Mouse (Mus musculus) stomach, embryonic 14.5 days (tissue): ENCODE measurements around the gene Mcur1. TPM values are rescaled to one million over a fixed set of nuclear protein-coding genes. Genes with fewer than 3 reads are reported as not detected.

ENCODE experiments used
- ATAC-seq: fragments of 200-750 bp; cut with Nextera tagmentation; 2 replicates; pipeline ENCODE4 v1.8.0; 2017; ENCODE audit warnings: low read depth, moderate TSS enrichment; ENCODE audit not compliant: insufficient number of reproducible peaks, insufficient read depth, low FRiP score
- H3K27ac ChIP-seq: fragments of 300-500 bp; sonication (generic); 2 replicates; pipeline ENCODE4 v1.5.1; 2014; ENCODE audit warnings: mild to moderate bottlenecking, low read length, moderate library complexity, mixed read lengths
- H3K27me3 ChIP-seq: fragments of 300-500 bp; sonication (generic); 2 replicates; pipeline ENCODE4 v1.6.1; 2014; ENCODE audit warnings: low read length, control low read depth, mixed read lengths; ENCODE audit not compliant: control insufficient read depth, insufficient read depth
- H3K36me3 ChIP-seq: fragments of 300-500 bp; sonication (generic); 2 replicates; pipeline ENCODE4 v1.6.1; 2014; ENCODE audit warnings: mild to moderate bottlenecking, control low read depth, low read length, moderate library complexity, mixed read lengths; ENCODE audit not compliant: control insufficient read depth, insufficient read depth
- H3K4me1 ChIP-seq: fragments of 300-500 bp; sonication (generic); 2 replicates; pipeline ENCODE4 v1.6.1; 2014; ENCODE audit warnings: low read length, control low read depth, mixed read lengths; ENCODE audit not compliant: control insufficient read depth, insufficient read depth
- H3K4me2 ChIP-seq: fragments of 300-500 bp; sonication (generic); replicated peaks from 2 replicates; pipeline ENCODE4 v1.6.1; 2014; ENCODE audit warnings: low read depth, low read length, control low read depth
- H3K4me3 ChIP-seq: fragments of 300-500 bp; sonication (generic); 2 replicates; pipeline ENCODE4 v1.5.1; 2014; ENCODE audit warnings: low read depth, low read length, control low read depth
- H3K9ac ChIP-seq: fragments of 300-500 bp; sonication (generic); replicated peaks from 2 replicates; pipeline ENCODE4 v1.6.1; 2014; ENCODE audit warnings: low read depth, mild to moderate bottlenecking, control low read depth, low read length, moderate library complexity, mixed read lengths
- H3K9me3 ChIP-seq: fragments of 300-500 bp; sonication (generic); 2 replicates; pipeline ENCODE4 v1.6.1; 2016; ENCODE audit warnings: low read depth, low read length, control low read depth; ENCODE audit not compliant: control insufficient read depth
- WGBS: fragments of 180-500 bp; shearing (Covaris S2); extraction: QIAGEN DNeasy Blood & Tissue Kit; methylation state at CpG from one replicate; pipeline ENCODE4 v1.1.7; 2014; 5-methylcytosine and 5-hydroxymethylcytosine counted together
- polyA plus RNA-seq: library from polyadenylated mRNA; unstranded; fragments of >200 nt; fragmentation: Nextera tagmentation; extraction: Ambion mirVana; gene quantifications from 2 replicates; pipeline ENCODE4 v1.2.1, GENCODE M21; 2014

Mcur1 gene
- polyA plus RNA-seq, 1 experiment from 2014 or later: 14.9 TPM

DNA sequence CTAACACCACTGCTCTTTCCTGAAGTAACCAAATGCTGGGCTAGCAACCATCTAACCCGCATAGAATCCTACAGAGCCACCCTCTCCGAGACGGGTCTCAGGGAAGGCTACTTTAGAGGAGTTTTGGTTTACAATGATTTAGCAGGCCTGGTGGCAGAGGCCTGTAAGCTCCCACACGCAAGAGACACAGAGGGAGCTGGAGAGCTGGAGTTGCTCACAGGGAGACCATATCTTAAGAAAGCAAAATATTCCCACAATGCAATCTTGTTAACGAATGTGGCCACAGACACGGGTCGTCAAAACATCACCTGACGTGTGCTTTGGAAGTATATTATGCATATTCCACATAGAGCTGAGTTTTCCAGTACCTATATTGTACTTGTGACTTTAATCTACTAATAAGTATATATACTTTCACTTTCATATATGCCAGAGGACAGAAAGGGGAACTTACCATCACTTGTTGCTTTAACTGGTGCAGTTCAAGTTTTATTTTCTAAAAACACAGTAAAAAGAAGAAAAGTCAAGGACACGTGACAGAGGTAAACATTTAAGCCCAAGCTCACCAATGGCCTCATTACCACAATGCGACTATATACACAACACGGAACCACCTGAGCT lies 10.8 kb downstream of the Mcur1 start:
- Histone ChIP-seq H3K27me3 (no peaks in the 10 kb centered on the region), H3K36me3 (peaks cover 15% of the 10 kb centered on the region), H3K4me3 (no peak overlapping the region), H3K9ac (no peak overlapping the region), H3K27ac (no peak overlapping the region), H3K4me2 (no peak overlapping the region), H3K4me1 (no peaks in the 10 kb centered on the region), H3K9me3 (no peaks in the 10 kb centered on the region)
- ATAC-seq: no peak
- 82% methylated on average over 11 of the region's 11 CpGs for WGBS

DNA sequence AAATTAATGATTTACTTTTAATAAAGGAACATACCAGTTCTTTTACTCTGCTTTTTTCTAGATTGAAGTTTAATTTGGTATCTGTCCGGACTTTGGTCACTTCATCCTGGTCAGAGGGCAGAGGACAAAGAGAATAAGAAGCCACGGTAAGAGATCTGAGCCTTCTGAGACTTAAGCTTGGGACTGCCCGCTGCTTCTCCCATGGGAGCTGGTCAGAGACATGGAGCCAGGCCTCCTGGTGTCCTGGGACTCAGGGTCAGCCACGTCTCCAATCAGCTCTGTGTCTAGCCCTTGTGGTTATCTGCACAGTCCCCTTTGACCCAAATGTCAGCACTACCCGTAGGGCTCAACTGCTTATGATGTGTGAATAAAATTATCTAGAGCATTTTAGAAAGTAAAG lies 11.4 kb downstream of the Mcur1 start:
- no peak overlapping the region for H3K4me3 ChIP-seq
- H3K4me2 ChIP-seq: no peak overlapping the region
- 83% methylated on average over 5 of the region's 5 CpGs for WGBS
- no peak for ATAC-seq
- peaks cover 20% of the 10 kb centered on the region for H3K36me3 ChIP-seq
- H3K9ac ChIP-seq: no peak overlapping the region
- H3K9me3 ChIP-seq: no peaks in the 10 kb centered on the region
- H3K4me1 ChIP-seq: no peaks in the 10 kb centered on the region
- no peak overlapping the region for H3K27ac ChIP-seq
- no peaks in the 10 kb centered on the region for H3K27me3 ChIP-seq

DNA sequence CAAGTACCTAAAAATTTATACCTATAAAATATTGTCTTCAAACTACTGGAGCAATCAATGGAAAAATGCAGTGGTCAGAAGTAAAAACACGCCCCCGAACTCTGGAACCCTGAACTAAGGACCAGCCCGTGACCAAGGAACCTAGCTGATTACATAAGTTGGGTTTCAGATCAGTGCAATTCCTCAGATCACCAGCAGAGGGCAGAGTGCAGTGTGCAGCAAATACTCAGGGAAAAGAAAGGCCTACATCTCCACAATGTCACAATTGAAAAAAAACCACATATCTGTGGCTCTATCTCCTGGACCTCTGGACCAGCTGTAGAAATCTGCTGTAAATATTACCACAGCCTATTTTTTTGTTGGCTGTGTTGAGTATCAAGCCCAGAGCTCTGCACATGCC lies 13.1 kb downstream of the Mcur1 start:
- ATAC-seq: no peak
- Histone ChIP-seq H3K36me3 (peaks cover 20% of the 10 kb centered on the region), H3K27ac (no peak overlapping the region), H3K4me1 (no peaks in the 10 kb centered on the region), H3K9me3 (no peaks in the 10 kb centered on the region), H3K4me3 (no peak overlapping the region), H3K9ac (no peak overlapping the region), H3K27me3 (no peaks in the 10 kb centered on the region), H3K4me2 (no peak overlapping the region)
- WGBS: 41% methylated on average over 3 of the region's 3 CpGs

DNA sequence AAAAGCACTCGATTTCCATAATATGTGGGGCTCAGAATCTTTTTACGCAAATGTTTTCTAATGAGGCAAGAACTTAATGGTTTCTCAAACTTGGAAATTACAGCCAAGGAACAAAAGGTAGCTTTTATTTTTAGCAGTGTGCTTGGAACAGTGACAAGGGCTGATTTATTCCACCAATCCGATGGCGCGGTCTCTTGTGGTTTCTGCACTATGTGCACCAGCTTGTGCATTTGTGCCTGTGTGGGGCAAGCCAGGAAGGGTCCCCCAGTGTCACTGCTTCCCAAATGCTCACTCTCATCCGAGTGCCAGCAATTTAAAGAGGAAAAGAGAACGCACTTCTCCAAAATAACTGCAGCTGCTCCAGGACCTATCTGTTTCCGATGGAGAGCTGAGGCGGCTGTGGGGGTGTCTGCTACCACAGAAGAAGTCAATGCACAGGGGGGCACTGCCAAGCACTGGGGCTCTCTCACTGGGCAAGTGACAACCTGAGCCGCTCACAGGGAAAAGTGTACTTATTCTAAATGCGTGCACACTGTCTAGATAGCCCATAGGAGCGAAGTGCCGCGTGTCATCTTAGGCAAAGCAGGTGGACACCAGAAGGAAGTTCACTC lies 19.7 kb downstream of the Mcur1 start:
- Histone ChIP-seq H3K9ac (no peak overlapping the region), H3K27ac (no peak overlapping the region), H3K4me1 (no peaks in the 10 kb centered on the region), H3K4me3 (no peak overlapping the region), H3K9me3 (no peaks in the 10 kb centered on the region), H3K4me2 (no peak overlapping the region), H3K27me3 (no peaks in the 10 kb centered on the region), H3K36me3 (peaks cover 5% of the 10 kb centered on the region; the same call in 1 of the 2 replicates)
- WGBS: 90% methylated on average over 14 of the region's 14 CpGs
- ATAC-seq: no peak

DNA sequence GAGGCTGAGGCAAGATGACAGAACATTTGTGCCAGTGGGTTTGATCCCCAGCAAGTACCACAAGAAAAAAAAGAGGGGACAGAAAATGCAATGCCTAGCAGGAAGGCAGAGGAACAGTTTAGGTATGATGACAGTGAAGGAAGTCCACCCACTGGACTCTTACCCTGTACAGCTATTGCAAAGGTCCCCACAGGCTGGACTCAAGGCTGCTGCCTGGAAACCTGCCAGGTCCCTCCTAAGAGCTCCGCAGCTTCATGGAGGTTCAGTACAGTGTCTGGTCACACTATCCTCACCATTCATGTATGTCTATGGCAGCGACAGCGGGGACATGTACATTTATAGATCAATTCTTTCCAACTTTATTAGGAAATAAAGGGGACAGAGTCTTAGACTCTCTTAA lies 20.6 kb downstream of the Mcur1 start:
- ATAC-seq: no peak
- no peak overlapping the region for H3K4me3 ChIP-seq

DNA sequence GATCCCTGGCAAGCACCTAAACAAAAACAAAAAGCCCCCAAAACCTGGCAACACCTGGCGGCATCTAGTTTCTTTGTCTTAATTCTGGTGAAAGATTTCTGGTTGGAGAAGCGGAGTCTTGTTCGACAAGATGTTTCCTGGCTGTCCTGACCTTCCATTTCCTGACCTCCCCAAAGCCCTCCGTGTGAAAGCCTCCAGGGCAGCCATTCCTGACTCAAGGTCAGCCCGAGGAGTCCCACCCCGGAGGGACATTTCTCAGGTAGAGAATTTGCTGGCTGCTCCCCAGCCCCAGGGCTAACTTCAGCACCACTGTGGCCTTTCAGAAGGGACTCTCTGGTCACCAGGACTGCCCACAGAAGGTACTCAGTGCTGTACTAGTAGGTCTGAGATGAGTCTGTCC lies 22.1 kb downstream of the Mcur1 start:
- no peak overlapping the region for H3K4me2 ChIP-seq
- WGBS: 52% methylated on average over 6 of the region's 6 CpGs
- no peaks in the 10 kb centered on the region for H3K36me3 ChIP-seq
- H3K4me3 ChIP-seq: no peak overlapping the region
- H3K27me3 ChIP-seq: no peaks in the 10 kb centered on the region
- H3K27ac ChIP-seq: no peak overlapping the region
- no peaks in the 10 kb centered on the region for H3K9me3 ChIP-seq
- H3K9ac ChIP-seq: no peak overlapping the region
- no peaks in the 10 kb centered on the region for H3K4me1 ChIP-seq
- no peak for ATAC-seq

More for the DNA sequence above, 20.6 kb downstream of the Mcur1 start:
- no peaks in the 10 kb centered on the region for H3K9me3 ChIP-seq
- no peak overlapping the region for H3K27ac ChIP-seq
- 89% methylated on average over 3 of the region's 3 CpGs for WGBS
- no peak overlapping the region for H3K4me2 ChIP-seq
- H3K9ac ChIP-seq: no peak overlapping the region
- H3K27me3 ChIP-seq: no peaks in the 10 kb centered on the region
- peaks cover 5% of the 10 kb centered on the region; the same call in 1 of the 2 replicates for H3K36me3 ChIP-seq
- H3K4me1 ChIP-seq: no peaks in the 10 kb centered on the region

DNA sequence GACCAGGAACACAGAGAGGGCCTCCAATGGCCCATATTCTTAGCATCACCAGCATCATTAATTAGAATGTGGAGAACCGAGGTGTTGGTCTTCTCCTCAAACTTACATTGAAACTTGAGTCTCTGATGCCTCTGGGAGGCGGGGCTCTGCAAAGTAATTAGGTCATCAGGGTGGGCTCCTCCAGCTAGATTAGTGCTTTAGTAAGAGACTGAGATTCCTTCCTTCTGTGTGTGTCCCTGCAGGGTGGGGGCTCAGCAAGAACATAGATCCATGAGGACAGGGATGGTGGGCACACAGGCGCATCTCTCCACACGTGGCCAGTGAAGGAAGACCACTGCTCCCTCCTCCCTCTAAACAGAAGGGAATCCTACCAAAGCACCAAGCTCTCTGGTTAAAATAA lies 26.0 kb downstream of the Mcur1 start:
- H3K27ac ChIP-seq: no peak overlapping the region
- H3K27me3 ChIP-seq: no peaks in the 10 kb centered on the region
- H3K9ac ChIP-seq: no peak overlapping the region
- H3K4me2 ChIP-seq: no peak overlapping the region
- H3K9me3 ChIP-seq: no peaks in the 10 kb centered on the region
- H3K36me3 ChIP-seq: no peaks in the 10 kb centered on the region
- H3K4me3 ChIP-seq: no peak overlapping the region
- ATAC-seq: no peak
- WGBS: 72% methylated on average over 4 of the region's 4 CpGs
- H3K4me1 ChIP-seq: peaks cover 13% of the 10 kb centered on the region

DNA sequence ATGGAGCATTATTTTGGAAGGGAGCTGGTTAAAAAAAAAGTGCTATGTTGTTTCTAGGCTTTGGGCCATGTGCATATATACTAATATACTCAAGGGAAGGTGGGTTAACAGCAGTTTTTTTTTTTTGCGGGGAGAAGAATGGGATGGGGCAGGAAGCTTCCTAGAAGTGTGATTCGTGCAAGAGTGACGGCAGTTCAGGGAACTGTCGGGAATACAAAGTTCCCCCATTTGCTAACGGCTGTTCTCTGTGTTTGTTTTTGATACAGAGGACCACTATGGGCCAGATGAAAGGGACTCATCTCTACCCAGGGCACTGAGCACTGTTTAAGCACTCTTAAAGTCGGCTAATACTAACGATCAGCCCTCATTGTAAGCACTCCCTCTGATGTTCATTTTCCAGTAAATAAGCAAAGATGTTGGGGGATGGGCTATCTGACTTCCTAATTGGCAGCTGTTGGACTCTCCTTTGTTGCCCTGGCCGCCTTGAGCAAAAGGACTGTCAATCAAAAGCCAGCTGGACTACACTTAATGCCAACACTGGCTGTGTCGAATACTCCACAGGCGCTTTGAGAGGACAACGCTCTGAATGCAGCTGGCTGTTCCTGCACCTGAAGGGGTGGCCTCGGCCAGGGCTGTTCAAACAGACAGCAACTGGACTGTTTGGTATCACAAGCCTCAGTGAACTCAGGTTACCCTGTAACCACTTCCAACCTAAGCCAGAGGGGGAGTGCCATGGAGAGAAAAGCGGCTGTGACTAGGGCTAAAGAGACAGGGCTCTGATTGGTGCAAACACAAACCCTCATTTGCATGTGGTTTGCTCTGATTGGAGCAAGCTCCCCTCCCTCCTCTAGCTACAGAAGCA lies 28.9 kb downstream of the Mcur1 start:
- Histone ChIP-seq H3K36me3 (no peaks in the 10 kb centered on the region), H3K9me3 (no peaks in the 10 kb centered on the region), H3K4me2 (no peak overlapping the region), H3K27ac (no peak overlapping the region), H3K9ac (no peak overlapping the region), H3K4me3 (no peak overlapping the region), H3K27me3 (no peaks in the 10 kb centered on the region), H3K4me1 (peaks cover 17% of the 10 kb centered on the region)
- 36% methylated on average over 13 of the region's 13 CpGs for WGBS
- ATAC-seq: peak; percentile 53
